ENCODE assay signal across 12 mouse cellular contexts in the genomic region with DNA sequence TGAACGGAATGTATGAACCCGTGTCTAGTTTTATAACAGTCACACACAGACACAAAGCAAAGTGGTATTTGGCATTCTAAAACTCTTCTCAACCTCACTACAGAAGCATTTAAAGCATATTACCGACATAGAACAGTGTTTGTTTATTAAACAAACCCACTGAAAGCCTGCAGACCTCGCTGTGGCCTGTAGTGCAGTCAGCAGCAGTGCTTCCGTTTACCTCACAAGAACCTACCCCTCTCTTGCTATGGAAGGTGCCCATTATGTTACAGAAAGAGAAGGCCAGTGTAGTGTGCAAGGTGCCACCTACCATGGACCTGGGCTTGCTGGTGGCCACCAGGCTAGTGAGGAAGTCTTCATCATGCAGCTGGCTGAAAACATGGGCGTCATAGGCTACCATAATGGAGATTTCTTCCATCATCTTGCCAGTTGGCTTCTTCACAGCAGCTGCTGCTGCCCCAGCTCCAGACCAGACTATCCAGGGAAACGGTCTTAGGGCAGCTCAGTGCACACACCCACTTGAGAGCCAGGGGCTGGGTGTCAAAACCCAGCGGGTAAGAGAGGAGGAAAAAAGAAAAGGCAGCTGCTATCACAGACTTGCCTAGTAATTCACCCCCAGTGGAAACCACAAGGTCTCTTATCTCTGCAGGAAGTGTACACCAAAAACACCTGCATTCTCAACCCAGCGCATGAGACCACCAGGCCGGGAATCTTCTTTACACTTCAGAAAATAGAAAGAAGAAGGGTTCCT.
DNase-seq lines count a peak whose midpoint lies in the region; ATAC-seq and TF ChIP-seq lines count a peak whose summit lies in the region.
"Had no signal": no experiment of that assay in that cellular context is flagged by ENCODE, and none has a peak within 500 bp of the region (broad histone marks: within the 10 kb centered on the region; RNA-seq: fewer than 3 reads in every experiment).

No protein-coding gene starts in this region.

- peak overlapping the region; percentile 35 for H3K4me2 ChIP-seq in intestine, embryonic 16.5 days (ENCODE audit: low read depth, low read length)
- H3K4me2 ChIP-seq: embryonic facial prominence, embryonic 15.5 days had no signal

- no peaks in the 10 kb centered on the region for H3K9me3 ChIP-seq in intestine, embryonic 16.5 days (ENCODE audit: control insufficient read depth, low read length)
- H3K9me3 ChIP-seq: embryonic facial prominence, embryonic 15.5 days had no signal

- peak; percentile 56 to 58 for DNase-seq in spleen, postnatal 36 days (ENCODE audit: low spot score in 2 of 2)
- no peak for DNase-seq in spleen, adult 12 weeks (ENCODE audit: low spot score)
- peak; percentile 64 for DNase-seq in thymus, postnatal 4 days
- no peak for DNase-seq in gastrocnemius, postnatal 4 days (ENCODE audit: low spot score in 2 of 2)
- no peak for DNase-seq in cerebellum, adult 2 months
- no peak for DNase-seq in right cerebral cortex, adult 2 months (ENCODE audit: low spot score in 2 of 2)
- DNase-seq: heart, adult 18-20 months; kidney, adult 18-20 months; left cerebral cortex, postnatal 4 days had no signal

- no peaks in the 10 kb centered on the region for H3K27me3 ChIP-seq in intestine, embryonic 16.5 days (replicated peaks; ENCODE audit: control insufficient read depth, insufficient read depth, low read length)
- no peaks in the 10 kb centered on the region for H3K27me3 ChIP-seq in cerebellum, adult 2 months (ENCODE audit: control insufficient read depth, insufficient read depth, low read length)
- H3K27me3 ChIP-seq: embryonic facial prominence, embryonic 15.5 days had no signal

- peak overlapping the region; percentile 29; the same call in 1 of the 2 replicates for H3K9ac ChIP-seq in intestine, embryonic 16.5 days (ENCODE audit: low read depth, low read length)
- H3K9ac ChIP-seq: embryonic facial prominence, embryonic 15.5 days had no signal

- H3K4me1 ChIP-seq in intestine, embryonic 16.5 days (ENCODE audit: control insufficient read depth, insufficient read depth, low read length), result peaks cover 6% of the 10 kb centered on the region
- peaks cover 3% of the 10 kb centered on the region; the same call in 1 of the 2 replicates for H3K4me1 ChIP-seq in cerebellum, adult 2 months (ENCODE audit: control insufficient read depth, insufficient read depth, low read length)

- peak; percentile 65 for ATAC-seq in intestine, embryonic 16.5 days
- peak; percentile 32; the same call in 1 of the 2 replicates for ATAC-seq in monocyte, adult 5-6 weeks (replicated peaks; ENCODE audit: insufficient number of reproducible peaks, low FRiP score, low TSS enrichment, poor library complexity, severe bottlenecking)

- WGBS in intestine, embryonic 16.5 days, result 32% methylated on average over 10 of the region's 10 CpGs
- 64% methylated on average over 10 of the region's 10 CpGs for WGBS in cerebellum, adult 2 months

- no peak for TF ChIP-seq CTCF in cerebellum, adult 2 months (IDR thresholded peaks at IDR 0.05; ENCODE audit: borderline replicate concordance, insufficient read depth, low read depth, low read length)

- H3K36me3 ChIP-seq in intestine, embryonic 16.5 days (ENCODE audit: control insufficient read depth, insufficient read depth, low read length), result no peaks in the 10 kb centered on the region
- H3K36me3 ChIP-seq: embryonic facial prominence, embryonic 15.5 days had no signal

- no peak for TF ChIP-seq POLR2A in cerebellum, adult 2 months (IDR thresholded peaks at IDR 0.05; ENCODE audit: borderline replicate concordance, insufficient read depth, low read length)

- peak overlapping the region; percentile 30; the same call in 1 of the 2 replicates for H3K27ac ChIP-seq in intestine, embryonic 16.5 days (ENCODE audit: low read length)
- no peak overlapping the region for H3K27ac ChIP-seq in cerebellum, adult 2 months (ENCODE audit: insufficient read depth, low read length)
- H3K27ac ChIP-seq: embryonic facial prominence, embryonic 15.5 days had no signal

- peak overlapping the region; percentile 19 for H3K4me3 ChIP-seq in intestine, embryonic 16.5 days (ENCODE audit: low read length)
- H3K4me3 ChIP-seq in cerebellum, adult 2 months (replicated peaks; ENCODE audit: insufficient read depth, low read depth, low read length), result no peak overlapping the region
- H3K4me3 ChIP-seq: embryonic facial prominence, embryonic 15.5 days had no signal

Comparison
In these comparisons a context has a peak if more than half of its experiments do, and no peak if none do; other contexts are left out.
1. DNase-seq: peak in spleen, postnatal 36 days (2 of 2) and thymus, postnatal 4 days (single experiment); none in spleen, adult 12 weeks (single experiment), gastrocnemius, postnatal 4 days (0 of 2), cerebellum, adult 2 months (0 of 2) and right cerebral cortex, adult 2 months (0 of 2).